Mouse (Mus musculus): ENCODE data around the gene St7.
A peak's percentile ranks its signal among the peaks of the same experiment; 100 is the strongest.

Gene St7

DNA sequence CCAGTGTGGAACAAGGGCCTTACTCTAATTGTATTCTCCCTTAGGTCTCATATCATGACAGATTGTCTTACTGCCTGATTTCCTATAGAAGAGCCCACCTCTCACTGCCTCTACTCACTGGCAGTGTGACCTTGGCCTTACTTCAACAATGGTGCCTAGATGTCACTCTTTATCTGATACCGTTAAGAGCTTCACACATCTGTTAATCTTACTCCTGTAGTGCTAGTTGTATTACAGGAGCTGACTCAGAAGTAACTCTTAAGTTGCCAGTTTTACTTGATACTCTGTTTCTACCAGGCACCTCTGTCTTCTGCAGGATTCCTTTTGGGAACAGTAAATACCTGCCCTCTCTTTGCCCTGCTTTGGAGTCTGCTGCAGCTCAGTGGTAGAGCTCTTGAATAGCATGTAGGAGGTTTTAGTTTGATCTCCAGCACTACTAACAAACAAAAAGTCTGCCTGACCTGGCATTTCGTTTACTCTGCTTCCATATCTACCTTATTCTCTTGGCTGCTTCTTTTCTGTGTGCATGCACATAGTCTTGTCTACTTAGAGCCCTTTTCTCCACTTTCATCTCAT, 121.4 kb downstream of the St7 start:
- no peak for DNase-seq (ENCODE audit: low read depth, low spot score)

DNA sequence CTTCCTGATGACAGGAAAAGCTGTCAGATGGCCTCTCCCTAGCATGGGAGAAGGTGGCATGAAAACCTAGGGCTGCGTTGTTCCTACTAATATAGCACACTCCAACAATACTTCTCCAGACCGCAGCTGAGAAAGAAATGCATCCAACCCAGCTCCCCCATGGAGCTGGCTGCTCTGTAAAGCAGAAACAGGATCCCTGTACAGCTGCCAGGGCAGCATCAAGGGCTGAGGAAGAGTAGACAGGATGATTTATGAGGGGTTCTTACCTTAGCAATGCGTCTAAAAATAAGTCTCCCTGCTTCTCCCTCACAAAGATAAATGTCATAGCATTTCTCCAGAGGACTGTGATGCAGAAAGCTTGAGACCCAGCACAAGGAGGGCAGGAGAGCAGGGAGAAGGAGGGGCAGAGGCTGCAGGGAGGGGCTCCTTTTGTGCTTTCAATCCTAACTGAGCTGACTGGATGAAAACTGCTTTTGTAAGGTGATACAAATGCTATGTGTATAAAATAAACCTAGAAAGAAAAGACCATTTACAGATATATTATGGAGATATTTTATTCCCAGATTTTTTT, 124.2 kb downstream of the St7 start:
- DNase-seq (ENCODE audit: low read depth, low spot score) = peak; percentile 78

DNA sequence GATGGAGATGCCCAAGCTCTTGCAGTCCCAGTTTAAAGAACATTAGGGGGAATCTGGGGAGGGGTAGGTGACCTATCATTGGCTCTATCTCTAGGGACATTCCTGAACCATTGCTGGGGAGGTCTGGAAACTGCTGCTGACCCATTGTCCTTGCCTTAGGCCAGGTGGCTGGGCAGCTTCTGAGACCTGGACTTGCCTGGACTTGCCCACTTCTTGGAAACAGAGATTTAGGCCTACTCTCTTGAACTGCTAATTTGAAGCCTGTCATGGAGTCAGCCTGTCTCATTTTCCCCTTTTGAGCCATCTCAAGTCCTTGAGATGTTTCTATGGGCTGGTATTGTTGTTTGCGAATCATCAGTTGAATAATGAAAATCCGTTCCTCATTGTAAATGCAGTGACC, 130.9 kb downstream of the St7 start:
- no peak for DNase-seq (ENCODE audit: low read depth, low spot score)

DNA sequence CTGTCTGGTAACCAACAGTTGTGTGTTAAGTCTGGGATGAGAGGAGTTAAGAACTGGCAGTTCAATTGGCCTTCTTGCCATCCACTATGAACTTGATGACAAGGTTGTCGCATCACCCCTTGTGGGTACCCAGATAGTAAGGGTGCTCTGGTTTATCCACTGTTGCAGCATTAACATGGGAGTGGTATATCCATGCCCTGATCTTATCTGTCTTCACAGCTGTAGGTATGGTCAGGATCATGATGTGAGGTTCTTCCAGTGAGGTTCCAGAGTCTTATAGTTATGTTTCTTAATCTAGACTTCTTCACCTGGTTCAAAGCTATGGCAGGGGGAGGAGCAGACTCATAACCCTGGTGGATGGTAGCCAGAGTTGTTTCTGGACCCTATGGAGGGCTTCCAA, 132.0 kb downstream of the St7 start:
- DNase-seq (ENCODE audit: low read depth, low spot score) = no peak

DNA sequence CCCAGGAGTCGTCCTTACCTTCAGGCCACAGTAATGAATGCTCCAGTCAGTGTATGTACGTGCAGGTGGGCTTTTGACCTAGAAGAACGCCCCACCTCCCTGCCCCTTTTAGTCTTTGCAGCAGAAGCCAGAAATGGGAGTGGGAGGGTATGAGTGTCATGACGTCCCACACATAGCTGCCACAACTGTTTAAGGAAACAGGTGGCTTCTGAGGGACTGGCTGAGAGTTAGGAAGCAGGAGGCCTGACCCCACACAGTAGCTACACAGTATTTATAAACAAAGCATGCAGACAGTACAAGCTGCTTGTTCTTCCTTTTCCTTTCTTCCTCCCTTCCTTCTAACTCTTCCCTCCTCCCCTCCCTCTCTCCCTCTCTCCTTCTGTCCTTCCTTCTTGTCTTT, 135.6 kb downstream of the St7 start:
- DNase-seq (ENCODE audit: low read depth, low spot score) = no peak

DNA sequence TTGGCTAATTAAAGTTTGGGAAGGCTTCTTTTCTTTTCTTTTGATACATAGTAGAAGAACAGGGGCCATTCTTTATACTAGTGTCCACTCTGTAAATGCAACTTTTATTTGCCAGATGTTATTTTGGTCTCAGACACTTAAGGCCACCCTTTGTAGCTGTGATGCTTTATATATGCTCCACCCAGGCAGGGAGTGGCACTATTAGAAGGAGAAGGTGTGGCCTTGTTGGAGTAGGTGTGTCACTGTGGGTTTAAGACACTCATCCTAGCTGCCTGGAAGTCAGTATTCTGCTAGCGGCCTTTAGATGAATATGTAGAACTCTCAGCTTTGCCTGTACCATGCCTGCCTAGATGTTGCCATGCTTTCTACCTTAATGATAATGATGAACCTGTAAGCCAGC, 137.2 kb downstream of the St7 start:
- DNase-seq (ENCODE audit: low read depth, low spot score) = no peak

DNA sequence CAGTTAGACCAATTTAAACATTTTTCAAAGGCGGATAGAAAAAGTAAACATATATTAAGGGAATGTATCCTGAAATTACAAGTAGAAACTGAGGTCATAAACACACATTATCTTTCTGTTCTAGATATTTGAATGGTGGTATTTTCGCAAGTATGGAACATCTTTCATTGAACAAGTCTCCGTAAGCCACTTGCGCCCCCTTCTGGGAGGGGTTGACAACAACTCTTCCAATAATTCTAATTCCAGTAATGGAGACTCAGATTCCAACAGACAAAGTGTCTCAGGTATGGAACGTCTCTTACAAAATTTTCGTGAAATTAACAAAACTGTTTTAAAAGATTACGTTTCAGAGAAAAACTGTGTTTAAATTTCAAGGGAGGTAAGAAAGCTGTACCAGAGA, 141.8 kb downstream of the St7 start:
- peak; percentile 59 for DNase-seq (ENCODE audit: low read depth, low spot score)

DNA sequence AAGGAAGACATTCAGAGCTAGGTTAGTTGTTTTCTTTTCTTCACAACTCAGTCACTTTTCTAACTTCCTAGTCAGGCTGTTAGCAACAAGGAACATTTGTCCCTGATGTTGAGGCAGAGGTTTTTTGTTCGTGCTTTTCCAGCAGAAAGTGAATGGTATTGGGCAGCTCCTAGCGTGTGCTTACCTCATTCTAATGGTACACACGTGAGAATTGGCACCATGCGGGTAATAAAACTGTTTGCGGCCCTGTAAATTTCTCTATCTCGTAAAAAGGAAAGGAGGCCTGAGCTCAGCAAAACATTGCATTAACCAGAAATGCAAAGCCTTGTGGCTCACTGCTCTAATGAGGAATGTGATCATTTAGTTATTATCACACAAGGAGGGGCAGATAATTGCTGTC, 143.0 kb downstream of the St7 start:
- DNase-seq (ENCODE audit: low read depth, low spot score) = no peak

DNA sequence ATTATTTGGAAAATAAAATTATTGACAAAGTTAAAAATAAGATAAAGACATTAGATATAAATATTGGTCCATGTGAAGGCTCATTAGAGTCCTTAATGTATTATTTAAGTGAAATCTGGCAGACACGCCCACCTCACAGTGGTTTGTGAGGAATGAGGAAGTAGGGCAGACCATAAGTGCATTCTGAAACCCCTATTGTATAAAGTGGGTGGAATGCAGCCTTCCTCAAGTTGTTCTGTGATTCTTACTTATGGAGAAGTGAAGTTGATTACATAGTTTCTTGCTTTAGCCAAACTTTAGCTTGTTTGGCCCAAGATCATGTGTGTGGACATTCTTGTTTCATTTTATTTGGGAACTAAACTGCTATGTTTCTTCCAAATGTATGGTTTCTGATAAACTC, 144.9 kb downstream of the St7 start:
- DNase-seq (ENCODE audit: low read depth, low spot score) = no peak

DNA sequence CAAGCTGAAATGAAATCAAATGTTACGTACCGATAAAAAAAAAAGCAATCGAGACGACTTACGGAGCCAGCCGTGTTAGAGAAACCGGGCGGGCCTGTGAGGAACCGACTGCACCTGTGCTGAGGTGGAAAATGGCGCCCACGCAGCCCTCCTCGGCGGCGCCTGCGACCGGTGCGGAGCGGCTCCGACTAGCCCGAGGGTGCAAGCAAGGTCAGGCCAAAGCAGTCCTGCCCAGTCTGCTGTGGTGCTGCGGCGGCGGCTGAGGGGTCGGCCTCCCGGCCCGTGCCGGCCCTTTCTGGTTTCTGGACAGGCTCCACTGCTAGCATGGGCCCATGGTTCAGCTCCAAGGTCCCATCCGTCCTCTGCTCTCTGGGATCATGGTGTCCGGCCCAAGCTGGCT, 147.7 kb downstream of the St7 start:
- no peak for DNase-seq (ENCODE audit: low read depth, low spot score)

DNA sequence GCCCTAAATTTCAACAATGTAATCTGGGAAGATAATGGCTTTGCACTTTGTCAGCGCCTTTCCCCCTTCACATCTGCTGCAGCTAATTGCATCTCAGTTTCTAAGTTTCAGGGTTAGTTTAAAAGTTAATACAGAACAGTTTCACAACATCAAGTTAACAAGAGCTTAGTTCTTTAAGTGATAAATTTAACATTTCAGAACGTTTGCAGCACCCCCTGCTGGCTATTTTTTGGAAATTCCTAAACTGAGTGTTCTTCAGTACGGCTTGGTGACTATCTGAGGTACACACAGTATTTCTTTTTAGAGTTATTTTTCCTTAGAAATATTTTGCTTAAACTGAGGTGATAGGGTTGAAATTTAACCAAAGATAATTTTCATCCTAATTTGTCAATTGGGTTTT, 150.0 kb downstream of the St7 start:
- peak; percentile 39 for DNase-seq (ENCODE audit: low read depth, low spot score)

DNA sequence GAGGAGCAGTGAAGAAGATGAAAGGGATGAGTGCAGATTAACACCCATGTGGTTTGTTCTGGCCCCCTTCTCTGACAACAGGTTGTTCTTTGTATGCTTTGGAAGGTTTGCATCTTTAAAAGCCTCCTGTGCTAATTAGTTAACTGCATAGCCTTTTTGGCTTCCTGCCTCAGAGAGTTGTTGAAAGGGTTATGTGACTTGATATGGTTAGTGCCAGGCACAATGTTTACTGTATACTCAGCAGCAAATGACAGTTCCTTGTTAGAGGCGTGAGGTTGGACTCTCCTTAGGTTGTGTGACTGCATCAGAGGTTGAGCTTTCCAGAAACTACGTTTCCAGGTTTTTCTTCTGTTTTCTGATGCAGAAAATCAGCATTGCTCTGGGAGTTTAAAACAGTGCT, 158.6 kb downstream of the St7 start:
- no peak for DNase-seq (ENCODE audit: low read depth, low spot score)

DNA sequence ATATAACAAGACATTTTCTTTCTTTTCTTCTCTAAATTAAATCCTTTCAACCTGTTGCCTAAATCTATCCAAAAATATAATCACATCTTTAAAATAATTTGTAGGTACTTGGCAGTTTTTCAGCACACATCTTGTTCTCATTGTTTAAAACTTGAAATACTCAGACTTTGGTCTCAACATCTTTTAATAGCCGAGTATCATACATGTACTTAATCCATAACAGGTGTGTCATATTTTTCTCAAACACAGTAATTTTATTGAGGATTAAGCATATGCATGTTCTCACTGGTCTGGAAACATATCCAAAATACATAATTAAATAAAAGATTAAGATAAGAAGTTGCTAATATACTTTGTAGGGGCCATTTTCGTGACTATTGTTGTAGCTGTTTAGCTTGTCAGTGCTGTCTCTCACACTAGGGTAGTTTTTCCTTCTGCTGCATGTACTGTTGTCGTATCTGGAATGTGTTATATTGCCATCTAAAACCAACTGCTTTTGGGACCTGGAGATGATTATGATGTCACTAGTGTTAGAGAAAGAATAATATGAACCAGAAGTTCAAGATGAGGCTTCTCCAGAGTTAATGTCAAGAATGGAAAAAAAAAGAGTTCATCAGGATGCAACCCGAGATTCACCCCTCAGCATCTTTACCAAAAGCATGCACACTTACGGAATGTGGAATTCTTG, 161.0 kb downstream of the St7 start:
- no peak for DNase-seq (ENCODE audit: low read depth, low spot score)

DNA sequence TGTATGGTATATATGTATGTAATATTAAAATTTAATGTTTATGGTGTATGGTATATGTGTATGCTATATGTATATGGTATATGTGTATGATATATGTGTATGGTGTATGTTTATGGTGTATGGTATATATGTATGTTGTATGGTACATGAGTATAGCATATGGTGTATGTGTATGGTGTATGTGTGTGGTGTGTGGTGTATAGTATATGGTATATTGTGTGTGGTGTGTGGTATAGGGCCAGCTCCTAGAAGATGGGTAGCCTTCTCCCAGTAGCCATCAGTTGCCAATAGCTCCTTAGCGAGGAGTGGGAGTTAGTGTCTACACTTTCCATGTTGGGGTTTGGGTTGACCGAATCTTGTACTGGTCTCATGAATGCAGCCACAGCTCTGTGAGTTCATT, 162.9 kb downstream of the St7 start:
- no peak for DNase-seq (ENCODE audit: low read depth, low spot score)

DNA sequence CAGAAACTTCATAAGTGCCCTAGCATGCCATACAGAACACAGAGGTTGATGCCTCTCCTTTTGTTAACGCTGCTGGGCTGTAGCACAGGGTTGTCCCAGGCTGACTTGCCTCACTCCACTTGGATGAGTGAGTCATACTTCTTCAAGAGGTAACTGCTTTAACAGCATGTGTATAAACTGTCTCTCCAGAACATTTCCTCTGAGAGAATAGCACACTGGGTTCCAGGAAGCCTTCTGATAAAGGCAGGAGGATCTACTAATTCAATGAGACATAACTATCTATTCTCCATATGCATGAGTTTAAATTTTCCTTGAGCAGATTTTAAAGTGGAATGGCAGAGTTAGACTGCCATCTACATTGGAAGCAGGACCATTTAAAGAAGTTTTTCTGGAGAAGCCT, 166.8 kb downstream of the St7 start:
- DNase-seq (ENCODE audit: low read depth, low spot score) = no peak

DNA sequence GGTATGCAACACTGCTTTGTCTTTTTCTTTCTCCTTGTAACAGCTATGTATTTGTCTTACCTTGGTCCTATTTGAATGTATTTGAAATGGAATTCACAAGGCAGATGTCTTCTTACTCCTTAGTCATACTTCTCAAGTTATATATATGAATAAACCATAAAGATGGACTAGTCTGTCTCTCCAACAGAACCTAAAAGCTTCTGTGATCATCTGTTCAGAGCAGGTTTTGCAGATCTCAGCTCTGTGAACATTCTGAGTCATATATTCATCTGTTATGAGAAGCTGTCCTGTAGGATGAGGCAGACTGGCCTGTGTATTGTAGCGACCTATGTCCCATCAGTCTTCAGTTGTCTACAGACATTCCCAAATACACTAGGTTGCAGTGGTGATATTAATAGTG, 167.7 kb downstream of the St7 start:
- DNase-seq (ENCODE audit: low read depth, low spot score) = no peak

DNA sequence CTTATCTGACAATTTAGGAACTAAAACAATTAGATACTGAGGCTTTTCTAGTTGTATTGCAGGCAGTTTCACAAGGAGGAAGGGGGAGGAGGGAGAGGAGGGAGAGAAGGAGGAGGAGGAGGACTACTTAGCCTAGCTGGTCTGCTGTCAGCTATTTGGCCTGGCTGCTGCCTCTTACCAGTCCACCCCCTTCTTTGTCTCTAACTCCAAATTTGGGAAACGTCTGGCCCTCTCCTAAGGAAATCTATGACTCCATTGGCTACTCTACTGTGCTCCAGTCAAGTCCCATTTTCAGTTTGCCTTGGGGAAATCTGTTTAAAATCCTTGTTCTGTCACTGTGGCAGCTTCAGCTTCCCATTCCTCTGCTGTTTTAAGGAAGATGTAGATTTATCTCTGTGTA, 175.1 kb downstream of the St7 start:
- DNase-seq (ENCODE audit: low read depth, low spot score) = no peak

DNA sequence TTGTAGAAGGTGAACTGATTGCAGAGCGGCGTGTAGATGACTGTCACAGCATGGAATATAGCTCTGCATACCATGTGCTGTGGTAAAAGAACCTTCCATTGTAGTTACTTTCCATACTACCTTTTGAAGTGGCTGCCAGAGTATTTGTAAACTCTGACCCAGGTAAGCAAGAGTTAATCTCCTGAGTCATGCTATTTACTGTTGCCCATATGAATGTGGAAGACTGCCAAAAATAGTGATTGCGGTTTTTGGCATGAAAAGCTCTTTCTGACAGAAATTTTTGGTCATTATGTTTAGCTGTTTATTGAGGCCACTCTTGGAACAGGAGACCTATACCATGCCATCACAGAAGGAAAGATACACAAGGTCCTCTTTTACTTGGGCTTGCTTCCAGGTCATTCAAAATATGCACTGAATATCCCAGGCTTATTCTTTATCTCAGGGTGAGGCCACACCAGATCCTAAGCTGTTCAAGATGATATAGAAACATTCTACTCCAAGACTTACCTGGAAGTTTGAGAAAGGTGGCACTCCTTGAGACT, 179.2 kb downstream of the St7 start:
- no peak for DNase-seq (ENCODE audit: low read depth, low spot score)

DNA sequence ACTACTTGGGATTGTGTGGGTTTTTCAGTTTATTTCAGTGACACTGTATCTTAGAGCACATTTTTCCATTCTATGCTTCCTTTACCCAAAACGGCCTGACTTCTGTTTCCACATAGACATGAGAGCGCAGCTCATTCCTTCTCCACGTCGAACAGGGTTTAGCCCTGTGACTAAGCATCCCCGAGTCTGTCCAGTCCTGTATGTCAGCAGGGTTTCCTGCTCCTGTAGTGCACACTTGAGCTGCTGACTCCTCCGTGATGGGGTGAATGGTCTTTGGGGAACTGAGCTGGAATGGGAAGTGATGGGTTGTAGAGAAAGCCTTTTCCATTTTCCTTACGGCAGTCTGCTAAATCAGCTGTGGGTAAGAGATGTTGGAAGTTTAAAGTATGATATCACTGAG, 182.9 kb downstream of the St7 start:
- no peak for DNase-seq (ENCODE audit: low read depth, low spot score)

DNA sequence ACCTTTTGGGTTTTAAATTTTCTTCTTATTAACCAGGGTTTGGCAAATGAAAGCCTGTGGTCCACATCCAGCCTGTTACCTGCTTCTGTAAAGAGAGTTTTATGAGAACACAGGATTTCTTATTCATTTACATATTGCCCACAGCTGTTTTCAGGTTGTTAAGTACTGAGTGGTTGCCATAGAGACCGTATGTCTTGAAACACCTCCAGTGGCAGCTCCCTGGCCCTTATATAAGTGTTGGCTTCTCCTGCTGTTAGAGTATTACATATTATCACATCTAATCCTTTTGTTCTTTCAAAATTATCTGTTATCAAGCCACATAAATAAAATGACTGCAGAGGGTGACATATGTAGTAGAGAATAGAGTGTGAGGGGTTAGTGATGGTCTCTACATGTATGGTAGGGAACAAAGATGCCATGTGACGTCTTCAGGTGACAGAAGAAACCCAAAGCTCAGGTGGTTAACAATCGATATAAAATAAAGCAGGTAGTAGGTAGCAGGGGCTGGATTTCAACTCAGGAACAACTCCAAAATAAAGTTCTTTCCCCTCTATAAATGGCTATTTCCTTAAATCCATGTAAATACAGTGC, 183.4 kb downstream of the St7 start:
- no peak for DNase-seq (ENCODE audit: low read depth, low spot score)

DNA sequence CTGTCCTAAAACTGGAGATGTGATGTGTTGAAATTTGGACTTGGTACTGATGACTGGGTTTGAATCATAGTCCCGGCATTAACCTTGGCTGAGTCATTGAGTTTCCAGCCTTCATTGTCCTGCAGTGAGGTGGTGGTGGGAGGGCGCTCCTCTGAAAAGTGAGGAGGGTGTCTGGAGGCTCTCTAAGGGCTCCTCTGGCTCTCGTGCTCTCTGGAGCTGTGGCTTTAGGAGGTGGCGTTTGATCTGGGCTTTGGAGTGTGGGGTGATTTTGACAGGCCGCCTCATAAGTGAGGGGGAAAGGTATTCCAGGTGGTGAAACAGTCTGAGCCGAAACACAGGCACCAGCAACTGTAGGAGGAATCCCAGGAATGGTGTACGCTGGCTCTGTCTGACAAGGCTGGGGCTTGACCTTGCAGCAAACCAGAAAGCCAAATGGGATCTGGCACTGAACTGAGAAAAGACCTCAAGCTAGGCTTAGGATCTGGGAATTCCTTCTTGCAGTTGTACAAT, 184.0 kb downstream of the St7 start:
- DNase-seq (ENCODE audit: low read depth, low spot score) = peak; percentile 17

DNA sequence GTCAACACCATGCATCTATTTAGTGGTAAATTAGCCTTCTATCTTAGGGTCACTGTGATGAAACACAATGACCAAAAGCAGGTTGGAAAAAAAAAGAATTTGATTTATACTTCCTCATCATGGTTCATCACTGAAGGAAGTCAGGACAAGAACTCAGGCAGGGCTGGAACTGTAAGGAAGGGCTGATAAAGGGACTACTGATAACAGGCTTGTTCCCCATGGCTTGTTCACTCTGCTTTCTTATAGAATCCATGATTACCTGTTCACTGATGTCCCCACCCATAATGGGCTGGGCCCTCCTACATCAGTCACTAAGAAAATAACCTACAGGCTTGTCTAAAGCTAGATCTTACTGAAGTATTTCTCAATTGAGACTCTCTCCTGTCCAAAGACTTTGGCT, 190.2 kb downstream of the St7 start:
- no peak for DNase-seq (ENCODE audit: low read depth, low spot score)

DNA sequence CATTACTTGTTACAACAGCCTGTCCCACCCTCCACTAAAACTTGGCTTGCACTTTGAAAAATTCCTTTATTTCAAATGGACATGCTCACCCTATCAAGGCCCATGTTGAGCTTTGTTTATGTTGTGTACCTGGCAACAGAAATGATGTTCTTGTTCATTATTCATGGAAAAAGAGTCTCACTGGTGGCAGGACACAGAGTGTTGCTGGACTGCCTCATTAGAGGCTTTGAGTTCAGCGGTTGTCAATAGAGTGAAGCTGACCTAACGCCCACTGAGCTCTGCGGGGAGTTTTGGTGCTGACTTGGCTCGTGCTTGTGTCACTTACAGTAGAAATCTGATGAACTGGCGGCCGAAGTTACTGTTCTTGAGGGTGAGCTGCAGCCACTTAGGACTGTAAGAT, 195.0 kb downstream of the St7 start:
- no peak for DNase-seq (ENCODE audit: low read depth, low spot score)
